Mouse (Mus musculus) intestine, postnatal 0 days (tissue): ENCODE results near the gene Nfix. TPM values are rescaled to one million over a fixed set of nuclear protein-coding genes. Genes with fewer than 3 reads are reported as not detected.

ENCODE experiments used
- ATAC-seq: fragments of 200-750 bp; cut with Nextera tagmentation; 2 replicates; pipeline ENCODE4 v1.8.0; 2017; ENCODE audit warnings: mild to moderate bottlenecking, moderate TSS enrichment, moderate library complexity
- H3K27ac ChIP-seq: fragments of 300-500 bp; sonication (generic); 2 replicates; pipeline ENCODE4 v1.5.1; 2014; ENCODE audit warnings: mild to moderate bottlenecking, low read depth, low read length, moderate library complexity
- H3K27me3 ChIP-seq: fragments of 300-500 bp; sonication (generic); replicated peaks from 2 replicates; pipeline ENCODE4 v1.6.1; 2014; ENCODE audit warnings: low read length, mixed read lengths; ENCODE audit not compliant: control insufficient read depth, insufficient read depth
- H3K36me3 ChIP-seq: fragments of 300-500 bp; sonication (generic); 2 replicates; pipeline ENCODE4 v1.6.1; 2014; ENCODE audit warnings: mild to moderate bottlenecking, moderate library complexity; ENCODE audit not compliant: control insufficient read depth, insufficient read depth
- H3K4me1 ChIP-seq: fragments of 300-500 bp; sonication (generic); replicated peaks from 2 replicates; pipeline ENCODE4 v1.6.1; 2014; ENCODE audit warnings: antibody characterized with exemption, low read length, mixed read lengths; ENCODE audit not compliant: control insufficient read depth, insufficient read depth
- H3K4me2 ChIP-seq: fragments of 300-500 bp; sonication (generic); replicated peaks from 2 replicates; pipeline ENCODE4 v1.6.1; 2014; ENCODE audit warnings: low read depth, mild to moderate bottlenecking, moderate library complexity
- H3K4me3 ChIP-seq: fragments of 300-500 bp; sonication (generic); 2 replicates; pipeline ENCODE4 v1.5.1; 2014; ENCODE audit warnings: low read depth, low read length
- H3K9ac ChIP-seq: fragments of 300-500 bp; sonication (generic); 2 replicates; pipeline ENCODE4 v1.6.1; 2014; ENCODE audit warnings: mild to moderate bottlenecking, low read depth, low read length
- H3K9me3 ChIP-seq: fragments of 300-500 bp; sonication (generic); 2 replicates; pipeline ENCODE4 v1.6.1; 2016; ENCODE audit warnings: mixed run types; ENCODE audit not compliant: control insufficient read depth
- CTCF ChIP-seq: sonication (generic); IDR thresholded peaks from 2 replicates; pipeline ENCODE4 v1.5.1; 2016; ENCODE audit warnings: low read depth, mild to moderate bottlenecking, control low read depth, antibody characterized with exemption, moderate library complexity
- WGBS: fragments of 180-500 bp; shearing (Covaris S2); extraction: QIAGEN DNeasy Blood & Tissue Kit; methylation state at CpG from one replicate; pipeline ENCODE4 v1.1.7; 2014; 5-methylcytosine and 5-hydroxymethylcytosine counted together
- polyA plus RNA-seq: library from polyadenylated mRNA; unstranded; fragments of >200 nt; fragmentation: Nextera tagmentation; extraction: Ambion mirVana; gene quantifications from 2 replicates; pipeline ENCODE4 v1.2.1, GENCODE M21; 2015

The Nfix gene
- polyA plus RNA-seq, 1 experiment from 2014 or later = 12.0 TPM

DNA sequence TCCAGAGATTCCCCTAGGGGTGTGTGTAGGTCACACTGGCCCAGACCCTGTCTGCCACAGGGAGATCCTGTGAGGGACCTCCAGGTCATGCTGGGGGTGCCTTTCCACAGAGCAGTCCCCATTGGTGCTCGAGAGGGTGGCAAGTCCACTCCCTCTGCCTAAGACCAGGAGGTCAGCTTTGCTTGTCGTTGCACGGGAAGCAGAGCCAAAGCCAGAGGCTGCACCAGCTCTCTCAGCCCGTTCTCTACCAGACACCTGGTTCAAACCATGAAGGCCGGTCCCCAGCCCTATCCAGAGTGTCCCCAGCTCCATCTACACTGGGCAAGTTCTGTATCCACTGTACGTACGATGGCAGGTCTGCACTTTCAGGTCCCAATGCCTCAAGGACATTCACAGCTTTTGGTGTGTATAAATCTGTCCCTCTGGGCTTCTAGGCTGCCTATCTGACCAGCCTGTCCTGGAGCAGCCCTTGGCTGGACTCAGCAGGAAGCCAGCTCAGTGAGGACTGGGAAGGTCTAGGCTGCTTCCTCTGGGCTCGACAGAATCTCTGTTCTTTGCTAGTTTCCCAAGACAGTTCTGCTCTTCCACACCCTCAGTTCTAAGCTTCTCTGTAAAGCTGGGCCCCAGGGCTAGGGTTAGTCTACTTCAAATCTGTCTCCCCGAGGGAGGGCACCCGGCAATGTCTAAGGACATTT is 74.8 kb downstream of the Nfix start:
- Histone ChIP-seq H3K4me2 (no peak overlapping the region), H3K36me3 (0 out of 2 replicates have a peak, but pooled peaks cover 2% of the 10 kb centered on the region), H3K9ac (no peak overlapping the region), H3K27me3 (no peaks in the 10 kb centered on the region), H3K4me1 (peaks cover 13% of the 10 kb centered on the region), H3K9me3 (no peaks in the 10 kb centered on the region), H3K27ac (no peak overlapping the region), H3K4me3 (no peak overlapping the region)
- ATAC-seq = no peak
- WGBS = 68% methylated on average over 10 of the region's 10 CpGs
- no peak for TF ChIP-seq CTCF

GRCm38 (mm10) chr8:84724683-84725082 is 75.5 kb downstream of the Nfix start:
- Histone ChIP-seq H3K27ac (no peak overlapping the region), H3K9ac (no peak overlapping the region), H3K27me3 (0 out of 2 replicates have a peak, but pooled peaks cover 2% of the 10 kb centered on the region), H3K4me2 (no peak overlapping the region), H3K36me3 (0 out of 2 replicates have a peak, but pooled peaks cover 2% of the 10 kb centered on the region), H3K9me3 (no peaks in the 10 kb centered on the region), H3K4me3 (no peak overlapping the region), H3K4me1 (peaks cover 13% of the 10 kb centered on the region)
- no peak for TF ChIP-seq CTCF
- ATAC-seq = no peak
- 61% methylated on average over 9 of the region's 9 CpGs for WGBS

- peak overlapping the region; percentile 62; the same call in 1 of the 2 replicates for H3K27ac ChIP-seq
- H3K4me2 ChIP-seq = peak overlapping the region; percentile 40
- H3K4me1 ChIP-seq = peaks cover 13% of the 10 kb centered on the region
- 0 out of 2 replicates have a peak, but pooled peaks cover 2% of the 10 kb centered on the region for H3K27me3 ChIP-seq
- ATAC-seq = no peak
- no peak overlapping the region for H3K4me3 ChIP-seq
- WGBS = 31% methylated on average over 7 of the region's 7 CpGs
- no peak for TF ChIP-seq CTCF
- H3K9ac ChIP-seq = no peak overlapping the region
- H3K36me3 ChIP-seq = 0 out of 2 replicates have a peak, but pooled peaks cover 2% of the 10 kb centered on the region
- no peaks in the 10 kb centered on the region for H3K9me3 ChIP-seq
Observed at GRCm38 (mm10) chr8:84723571-84723900, 76.6 kb downstream of the Nfix start.

GRCm38 (mm10) chr8:84722850-84723570 is 77.1 kb downstream of the Nfix start, which contains the start of gene G430095P16Rik:
Gene G430095P16Rik (plus strand): TSS chr8:84723007.
- Histone ChIP-seq H3K9me3 (no peaks in the 10 kb centered on the region), H3K27ac (peak within 1 kb of the TSS; percentile 62; the same call in 1 of the 2 replicates), H3K4me3 (no peak within 1 kb of the TSS), H3K4me2 (peak within 1 kb of the TSS; percentile 40), H3K4me1 (peaks cover 13% of the 10 kb centered on the region), H3K9ac (no peak within 1 kb of the TSS), H3K36me3 (0 out of 2 replicates have a peak, but pooled peaks cover 2% of the 10 kb centered on the region), H3K27me3 (0 out of 2 replicates have a peak, but pooled peaks cover 2% of the 10 kb centered on the region)
- WGBS = 7% methylated on average over 10 of the region's 10 CpGs
- peak; percentile 70 for TF ChIP-seq CTCF
- ATAC-seq = peak; percentile 94

GRCm38 (mm10) chr8:84722530-84722849 is 77.7 kb downstream of the Nfix start:
- no peak overlapping the region for H3K9ac ChIP-seq
- H3K4me1 ChIP-seq = peaks cover 13% of the 10 kb centered on the region
- no peak; the same call in 1 of the 2 replicates for ATAC-seq
- H3K4me2 ChIP-seq = peak overlapping the region; percentile 40; the same call in 1 of the 2 replicates
- no peaks in the 10 kb centered on the region for H3K9me3 ChIP-seq
- WGBS = 61% methylated on average over 6 of the region's 6 CpGs
- 0 out of 2 replicates have a peak, but pooled peaks cover 2% of the 10 kb centered on the region for H3K36me3 ChIP-seq
- no peak overlapping the region for H3K4me3 ChIP-seq
- peak overlapping the region; percentile 62; the same call in 1 of the 2 replicates for H3K27ac ChIP-seq
- H3K27me3 ChIP-seq = 0 out of 2 replicates have a peak, but pooled peaks cover 2% of the 10 kb centered on the region
- no peak for TF ChIP-seq CTCF

DNA sequence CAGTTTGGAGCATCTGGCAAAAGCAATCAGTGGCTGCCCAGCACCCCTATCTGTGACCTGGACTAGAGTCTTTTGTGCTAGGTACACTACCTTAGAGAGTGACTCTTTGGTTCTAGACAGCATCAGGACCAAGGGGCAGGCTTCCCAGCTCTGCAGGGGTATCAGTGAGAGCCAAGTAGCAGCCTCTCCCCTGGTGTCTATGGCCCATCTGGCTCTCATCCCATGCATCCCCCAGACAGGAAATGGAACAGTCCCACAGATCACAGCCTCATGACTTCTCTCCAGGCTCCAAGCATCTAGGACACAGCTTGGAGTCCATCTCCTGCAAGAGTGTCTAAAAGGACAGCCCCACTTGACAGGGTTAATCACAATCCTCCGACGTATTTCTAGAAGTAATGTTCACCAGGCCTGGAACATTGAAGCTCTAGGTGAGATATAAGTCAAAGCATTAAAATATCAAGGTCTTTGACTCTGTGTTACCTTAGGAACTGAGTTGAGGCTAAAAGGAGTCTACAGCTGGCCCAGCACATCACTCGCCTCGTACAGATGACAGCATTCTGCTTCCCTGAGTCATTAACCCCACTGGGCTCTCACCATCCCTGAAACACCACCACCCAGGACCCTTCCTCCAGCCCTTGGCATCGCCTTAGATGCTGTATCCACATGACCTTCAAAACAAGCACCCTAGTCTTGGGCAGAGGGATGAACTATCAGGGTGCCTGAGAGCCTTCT is 81.0 kb downstream of the Nfix start:
- Histone ChIP-seq H3K27ac (no peak overlapping the region), H3K27me3 (peaks cover 23% of the 10 kb centered on the region), H3K4me3 (no peak overlapping the region), H3K9me3 (no peaks in the 10 kb centered on the region), H3K4me1 (peaks cover 13% of the 10 kb centered on the region), H3K4me2 (no peak overlapping the region), H3K36me3 (no peaks in the 10 kb centered on the region), H3K9ac (no peak overlapping the region)
- WGBS = 80% methylated on average over 5 of the region's 5 CpGs
- no peak for ATAC-seq
- TF ChIP-seq CTCF = no peak
